Mouse (Mus musculus) kidney, adult 11 months (tissue): Measurements from ENCODE around the gene Gm20388.
A peak's percentile ranks its signal among the peaks of the same experiment; 100 is the strongest.

Experiments
- DNase-seq: peaks from one replicate; pipeline ENCODE4 v3.0.0; 2022

The Gm20388 gene

GRCm38 (mm10) chr8:120050376-120050775, 139.7 kb downstream of the Gm20388 start:
- DNase-seq, result no peak

GRCm38 (mm10) chr8:120051006-120051405, 140.4 kb downstream of the Gm20388 start:
- DNase-seq, result peak; percentile 47

- DNase-seq, result no peak
Measured at GRCm38 (mm10) chr8:120051908-120052307, 141.3 kb downstream of the Gm20388 start.

GRCm38 (mm10) chr8:120052318-120052717, 141.7 kb downstream of the Gm20388 start:
- DNase-seq, result no peak

- DNase-seq, result no peak
Measured at GRCm38 (mm10) chr8:120054833-120055232, 144.2 kb downstream of the Gm20388 start.

GRCm38 (mm10) chr8:120057078-120057477, 146.4 kb downstream of the Gm20388 start:
- DNase-seq, result peak; percentile 53

- no peak for DNase-seq
Measured at GRCm38 (mm10) chr8:120062742-120063141, 152.1 kb downstream of the Gm20388 start.

GRCm38 (mm10) chr8:120063326-120063725, 152.7 kb downstream of the Gm20388 start:
- DNase-seq, result no peak

GRCm38 (mm10) chr8:120065611-120066010, 155.0 kb downstream of the Gm20388 start:
- DNase-seq, result no peak

- no peak for DNase-seq
Measured at GRCm38 (mm10) chr8:120066226-120066625, 155.6 kb downstream of the Gm20388 start.

GRCm38 (mm10) chr8:120067936-120068668, 157.5 kb downstream of the Gm20388 start:
- DNase-seq, result peak; percentile 80

- peak; percentile 74 for DNase-seq
Measured at GRCm38 (mm10) chr8:120071684-120072083, 161.0 kb downstream of the Gm20388 start.

GRCm38 (mm10) chr8:120072259-120072658, 161.6 kb downstream of the Gm20388 start:
- DNase-seq, result peak; percentile 24

- peak; percentile 38 for DNase-seq
Measured at GRCm38 (mm10) chr8:120072827-120073226, 162.2 kb downstream of the Gm20388 start.

GRCm38 (mm10) chr8:120074516-120074915, 163.9 kb downstream of the Gm20388 start:
- DNase-seq, result peak; percentile 54

- DNase-seq, result no peak
Measured at GRCm38 (mm10) chr8:120075347-120075746, 164.7 kb downstream of the Gm20388 start.

GRCm38 (mm10) chr8:120078080-120078479, 167.4 kb downstream of the Gm20388 start:
- peak; percentile 49 for DNase-seq

GRCm38 (mm10) chr8:120079361-120079760, 168.7 kb downstream of the Gm20388 start:
- no peak for DNase-seq

- no peak for DNase-seq
Measured at GRCm38 (mm10) chr8:120083261-120083660, 172.6 kb downstream of the Gm20388 start.

- DNase-seq, result no peak
Measured at GRCm38 (mm10) chr8:120084783-120085182, 174.1 kb downstream of the Gm20388 start.

- no peak for DNase-seq
Measured at GRCm38 (mm10) chr8:120089511-120089910, 178.9 kb downstream of the Gm20388 start.

GRCm38 (mm10) chr8:120091032-120091431, 180.4 kb downstream of the Gm20388 start:
- no peak for DNase-seq

- DNase-seq, result no peak
Measured at GRCm38 (mm10) chr8:120093103-120093502, 182.5 kb downstream of the Gm20388 start.

- no peak for DNase-seq
Measured at GRCm38 (mm10) chr8:120094801-120095200, 184.2 kb downstream of the Gm20388 start.

GRCm38 (mm10) chr8:120096486-120096885, 185.8 kb downstream of the Gm20388 start:
- peak; percentile 52 for DNase-seq
